Mouse (Mus musculus): ENCODE measurements around the gene Gmnn.

The Gmnn gene

DNA sequence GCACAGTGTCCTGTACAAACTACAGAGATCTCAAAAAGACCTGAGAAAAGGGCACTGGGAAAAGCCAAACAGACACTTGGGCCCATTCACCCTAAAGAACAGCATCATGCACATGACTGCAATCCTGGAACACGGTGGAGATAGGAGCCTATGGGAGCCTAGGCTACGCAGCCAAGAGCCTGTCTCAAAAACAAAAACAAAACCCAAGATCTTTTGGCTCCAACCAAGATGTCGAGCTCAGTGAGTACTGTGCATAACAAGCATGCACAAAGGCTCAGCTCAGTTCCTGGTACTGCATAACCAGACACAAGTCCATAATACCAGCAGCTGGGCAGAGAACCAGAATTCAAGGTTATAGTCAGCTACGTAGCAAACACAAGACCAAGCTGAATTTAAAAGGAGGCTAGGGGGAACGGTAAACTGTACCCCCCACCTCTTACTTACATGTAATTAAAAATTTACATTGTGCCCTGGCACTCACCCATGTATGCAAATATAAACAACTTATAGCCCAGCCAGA, 1.3 kb downstream of the Gmnn start:
- no peak for DNase-seq

DNA sequence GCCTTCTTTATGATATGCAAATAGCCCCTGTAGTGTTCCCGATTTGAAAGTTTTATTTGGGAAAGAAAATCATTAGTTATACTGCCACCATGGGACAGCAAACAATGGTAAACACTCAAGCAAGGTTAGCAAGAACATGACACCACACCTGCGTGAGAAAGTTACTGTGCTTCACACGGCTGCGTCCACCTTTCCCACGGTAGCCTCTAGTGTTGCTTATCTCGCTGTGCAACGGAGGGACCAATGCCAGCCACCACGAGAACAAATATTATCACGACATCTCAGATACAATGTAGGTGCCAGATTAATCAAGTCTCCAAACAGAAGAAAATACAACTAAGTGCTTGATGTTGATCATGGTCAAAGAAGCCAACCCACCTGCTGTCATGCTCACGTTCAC, 2.3 kb downstream of the Gmnn start:
- DNase-seq: no peak

DNA sequence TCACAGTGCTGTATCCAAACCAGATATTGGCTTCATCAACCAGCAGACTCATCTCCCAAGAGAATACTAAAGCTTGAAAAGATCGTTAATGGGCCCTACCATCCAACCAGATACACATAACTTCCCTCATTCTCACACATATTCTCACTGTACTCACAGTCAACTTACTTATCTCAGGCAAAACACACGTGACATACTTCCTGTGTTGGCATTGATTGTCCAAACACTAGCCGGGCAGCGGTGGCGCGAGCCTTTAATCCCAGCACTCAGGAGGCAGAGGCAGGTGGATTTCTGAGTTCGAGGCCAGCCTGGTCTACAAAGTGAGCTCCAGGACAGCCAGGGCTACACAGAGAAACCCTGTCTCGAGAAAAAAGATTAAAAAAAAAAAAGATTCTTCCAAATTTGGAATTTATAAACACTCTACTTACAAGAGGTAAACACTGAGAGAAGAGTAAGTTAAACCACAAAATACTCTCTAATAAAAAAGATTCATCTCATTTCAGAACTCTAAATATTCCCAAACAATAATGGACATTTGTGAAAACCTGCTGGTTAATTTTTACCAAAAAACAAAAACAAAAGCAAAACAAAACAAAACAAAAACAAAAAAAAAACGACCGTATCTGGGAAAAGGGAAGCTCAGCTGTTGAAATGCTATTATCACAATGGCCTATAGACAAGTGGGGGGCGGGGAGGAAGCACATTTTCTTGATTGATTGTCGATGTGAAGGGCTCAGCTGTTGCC, 3.7 kb downstream of the Gmnn start:
- no peak for DNase-seq

DNA sequence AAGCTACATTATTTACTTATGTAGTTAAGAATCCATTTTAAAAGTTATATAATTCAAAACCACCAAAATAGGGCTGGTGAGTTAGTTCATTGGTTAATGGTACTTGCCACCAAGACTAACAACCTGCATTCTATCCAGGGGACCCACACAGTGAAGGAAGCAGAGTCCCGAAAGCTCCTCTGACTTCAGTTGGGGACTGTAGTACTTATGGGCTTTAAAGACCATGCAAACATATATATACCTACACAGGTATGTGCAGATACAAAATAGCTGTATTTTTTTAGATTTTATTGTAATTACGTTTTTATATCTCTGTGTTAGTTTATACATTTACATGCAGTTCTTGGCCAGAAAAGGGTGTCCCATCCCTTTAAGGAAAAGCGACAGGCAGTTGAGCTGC, 5.0 kb downstream of the Gmnn start:
- no peak for DNase-seq

DNA sequence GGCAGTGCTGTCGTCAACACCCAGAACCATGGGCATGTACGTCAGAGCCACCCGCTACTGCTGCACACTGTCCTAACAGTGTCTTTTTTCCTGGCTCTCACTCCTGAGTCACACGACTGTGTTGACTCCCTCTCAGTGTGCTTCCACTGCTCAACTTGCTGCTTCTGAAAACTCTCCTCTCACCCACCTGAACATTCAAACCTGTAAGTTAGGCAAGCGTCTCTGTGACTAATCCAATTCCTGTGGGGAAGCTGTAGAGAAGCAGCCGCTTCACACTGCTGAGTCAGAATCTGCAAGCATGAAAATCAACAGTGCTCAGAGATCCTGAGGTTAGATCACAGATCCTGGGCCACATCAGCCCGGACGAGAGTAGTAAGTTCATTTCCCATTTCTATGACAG, 10.3 kb downstream of the Gmnn start:
- DNase-seq: no peak

DNA sequence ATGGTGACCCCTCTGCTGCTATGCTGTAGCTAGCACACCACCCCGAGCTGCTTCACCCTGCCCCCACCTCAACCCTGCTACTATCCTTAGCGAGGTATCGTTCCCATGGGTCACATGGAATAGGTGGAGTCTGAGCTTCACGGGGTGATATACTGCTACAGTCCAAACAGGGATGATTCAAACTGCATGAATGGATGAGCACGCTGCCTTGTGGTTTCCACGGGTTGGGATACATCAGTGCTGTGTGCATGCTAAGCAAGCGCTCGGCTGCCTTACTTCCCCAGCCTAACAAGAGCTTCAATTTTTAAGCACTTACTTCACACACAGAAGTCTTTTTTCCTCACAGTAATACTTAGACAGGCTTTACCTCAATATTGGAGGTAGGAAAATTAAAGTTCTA, 10.9 kb downstream of the Gmnn start:
- DNase-seq: no peak

DNA sequence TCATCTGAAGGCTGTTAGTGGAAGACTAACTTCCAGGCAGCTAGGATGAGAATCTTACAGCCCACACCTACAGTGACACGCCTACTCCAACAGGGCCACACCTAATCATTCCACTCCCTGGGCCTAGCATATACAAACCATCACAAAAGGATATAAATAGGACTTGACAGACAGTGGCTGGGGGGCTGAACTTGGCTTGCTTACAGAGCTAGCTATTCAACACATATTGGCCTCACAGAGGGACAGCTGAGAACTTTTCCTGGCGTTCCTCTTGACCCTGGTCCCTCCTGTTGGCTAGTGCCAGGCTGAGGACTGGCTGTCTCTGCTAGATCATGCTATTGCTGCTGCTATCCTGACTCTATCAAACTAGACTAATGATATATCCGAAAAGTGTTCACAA, 13.9 kb downstream of the Gmnn start:
- no peak for DNase-seq

DNA sequence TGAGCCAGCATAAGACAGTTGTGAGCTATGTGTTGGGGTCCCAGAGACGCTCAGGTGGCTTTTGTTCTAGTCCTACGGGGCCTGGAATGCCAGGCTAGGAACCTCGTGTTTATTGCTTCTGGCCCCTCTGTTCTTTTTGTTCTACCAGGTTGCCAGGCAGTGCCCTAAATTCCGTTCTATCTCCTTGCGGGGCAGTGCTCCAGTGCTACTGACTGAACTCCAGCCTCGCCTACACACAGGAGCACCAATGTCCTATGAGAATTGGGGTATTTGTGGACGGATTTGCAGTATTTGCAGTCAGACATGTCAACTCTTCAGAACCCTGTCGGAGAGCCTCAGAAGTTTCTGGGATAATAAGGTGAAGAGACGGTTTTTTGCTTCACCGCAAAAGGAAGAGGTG, 20.7 kb downstream of the Gmnn start, which contains the start of gene Armh2:
TSS of gene Armh2 (plus strand) at position 205 of the 400 bp plus-strand sequence.
- no peak for DNase-seq

DNA sequence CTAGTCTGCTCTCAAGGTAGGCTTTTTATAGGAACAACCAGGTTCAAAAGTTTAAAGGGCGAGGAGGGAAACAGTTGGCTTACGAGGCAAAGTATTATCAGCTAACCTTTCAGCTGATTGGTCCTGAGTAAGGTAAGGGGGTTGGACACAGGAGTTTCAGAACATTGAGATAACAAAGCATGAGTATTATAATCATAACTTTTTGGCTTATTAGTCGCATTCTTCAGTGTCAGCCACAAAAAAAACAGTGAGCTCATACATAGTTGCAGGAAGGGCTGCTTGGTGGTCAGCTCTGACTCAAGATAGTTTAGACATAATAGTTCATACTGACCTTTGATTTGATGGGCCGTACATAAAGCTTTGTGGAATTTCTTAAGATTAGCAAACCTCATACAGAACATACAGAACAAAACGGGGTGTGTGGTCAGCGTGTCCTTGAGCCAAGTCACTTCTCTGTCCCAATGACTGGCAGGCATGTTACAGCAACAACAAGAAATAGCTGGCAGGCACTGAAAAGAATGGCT, 26.1 kb downstream of the Gmnn start:
- DNase-seq: no peak

DNA sequence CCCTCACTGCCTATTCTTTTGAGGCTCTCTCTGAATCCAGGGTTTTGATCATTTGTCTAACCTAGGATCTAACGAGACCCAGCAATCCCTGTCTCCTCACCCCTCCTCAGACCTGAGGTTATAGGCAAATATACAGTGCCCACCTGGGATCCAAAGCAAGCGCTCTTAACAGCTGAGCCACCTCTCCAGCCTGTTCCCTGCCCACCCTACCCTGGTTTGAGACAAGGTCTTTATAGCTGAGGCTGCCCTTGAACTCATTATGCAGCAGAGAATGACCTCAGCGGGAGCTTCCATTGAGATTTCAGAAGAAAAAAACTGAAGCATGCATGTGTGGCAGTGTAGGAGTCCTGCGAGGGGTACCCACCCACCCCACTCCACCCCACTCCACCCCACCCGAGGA, 27.2 kb downstream of the Gmnn start:
- DNase-seq: no peak

DNA sequence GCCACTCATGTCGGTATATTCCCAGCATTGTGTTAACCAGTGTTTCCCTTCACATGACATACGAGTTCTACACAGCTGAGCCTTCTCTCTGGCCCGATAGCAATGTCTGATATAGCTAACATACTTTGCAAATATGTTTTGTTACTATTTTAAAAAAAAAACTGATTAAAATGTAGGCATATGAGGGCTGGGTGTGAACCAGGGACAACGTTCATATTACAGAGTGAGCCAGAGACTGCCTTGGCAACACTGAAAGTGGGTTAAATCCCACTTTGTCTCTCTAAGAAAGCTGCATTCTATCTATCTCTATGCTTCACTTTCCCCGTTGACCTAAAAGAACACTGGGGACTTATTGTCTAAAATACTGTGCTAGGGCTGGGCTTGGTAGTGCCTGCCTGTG, 32.6 kb downstream of the Gmnn start:
- DNase-seq: no peak

DNA sequence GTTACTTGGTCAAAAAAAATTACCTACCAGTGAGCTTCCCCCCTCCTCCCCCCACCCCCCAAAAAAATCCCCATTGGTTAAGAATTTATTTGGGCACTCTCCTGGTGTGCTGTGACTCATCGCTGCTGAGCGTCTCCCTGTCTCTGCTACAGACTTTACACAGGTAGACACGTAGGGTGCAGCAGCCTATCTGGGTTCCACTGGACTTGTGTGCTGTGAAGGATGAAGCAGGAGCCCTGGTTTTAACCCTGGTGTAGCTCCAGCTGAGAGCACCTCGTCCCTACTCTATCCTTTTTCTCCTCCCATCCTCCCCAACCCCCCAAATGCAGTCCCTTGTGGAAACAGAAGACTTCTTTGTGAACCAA, 37.3 kb downstream of the Gmnn start:
- DNase-seq: no peak

DNA sequence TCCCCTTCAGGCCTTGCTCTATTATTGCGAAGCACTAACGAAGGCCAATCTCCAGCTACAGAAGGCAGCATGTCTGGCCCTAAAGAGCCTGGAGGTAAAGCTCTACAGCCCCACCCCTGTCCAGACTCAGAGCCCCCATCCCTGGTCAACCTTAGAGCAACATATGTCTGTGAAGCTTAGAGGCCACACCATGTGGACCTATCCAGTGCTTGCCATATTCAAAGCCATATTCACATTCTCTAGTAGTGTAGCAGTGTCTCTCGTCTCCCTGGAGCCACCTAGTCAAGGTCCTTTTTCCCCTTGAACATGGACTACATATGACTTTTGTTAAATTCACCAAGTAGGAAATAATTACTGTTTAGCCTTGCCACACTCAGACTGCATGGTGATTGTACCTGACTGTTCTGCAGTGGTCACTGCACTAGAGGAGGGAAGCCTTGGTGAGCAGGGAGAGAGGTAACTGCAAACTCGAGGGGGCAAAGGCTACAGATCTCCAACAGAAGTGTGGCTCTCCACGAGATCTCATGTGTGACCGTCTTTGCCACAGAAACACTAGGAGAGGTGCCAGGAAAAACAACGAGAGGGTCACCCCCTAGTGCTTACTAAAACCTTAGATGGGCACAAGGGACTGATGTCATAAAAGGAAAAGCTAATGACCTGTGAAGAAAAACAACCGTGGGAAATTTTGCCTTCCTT, 37.9 kb downstream of the Gmnn start:
- DNase-seq: no peak

DNA sequence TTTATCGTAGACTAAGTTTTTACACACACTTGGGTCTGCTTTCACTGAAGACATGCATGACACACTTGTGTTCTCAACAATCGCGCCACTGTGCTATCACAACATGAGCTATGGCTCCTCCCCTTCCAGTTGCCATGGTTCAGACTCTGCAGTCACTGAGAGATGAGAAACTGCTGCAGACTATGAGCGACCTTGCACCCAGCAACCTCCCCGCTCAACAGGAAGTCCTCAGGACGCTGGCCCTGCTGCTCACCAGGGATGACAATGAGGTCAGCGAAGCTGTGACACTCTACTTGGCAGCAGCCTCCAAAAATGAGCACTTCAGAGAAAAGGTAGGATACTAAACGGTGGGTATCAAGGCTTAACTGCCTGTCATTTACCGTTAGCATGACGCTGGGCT, 40.2 kb downstream of the Gmnn start:
- no peak for DNase-seq

DNA sequence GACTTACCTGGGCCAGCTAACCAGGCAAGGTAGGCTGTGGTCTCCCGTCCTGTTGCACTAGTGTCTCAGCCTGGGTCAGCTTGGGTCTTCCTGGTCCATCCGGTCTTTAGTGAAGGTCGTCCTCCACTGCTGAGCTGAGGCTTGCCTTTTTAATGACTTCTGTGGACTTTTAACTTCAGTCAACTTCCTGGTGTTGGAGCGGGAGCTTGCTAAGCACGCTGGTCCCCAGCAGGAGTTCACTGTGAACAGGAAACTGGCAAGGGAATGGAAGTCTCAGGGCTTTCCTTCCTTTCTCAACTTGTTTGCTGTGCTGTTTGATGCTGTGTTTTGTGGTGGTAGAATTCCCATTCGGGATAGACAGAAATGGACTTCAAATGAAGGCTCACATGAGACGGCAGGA, 44.0 kb downstream of the Gmnn start:
- no peak for DNase-seq

DNA sequence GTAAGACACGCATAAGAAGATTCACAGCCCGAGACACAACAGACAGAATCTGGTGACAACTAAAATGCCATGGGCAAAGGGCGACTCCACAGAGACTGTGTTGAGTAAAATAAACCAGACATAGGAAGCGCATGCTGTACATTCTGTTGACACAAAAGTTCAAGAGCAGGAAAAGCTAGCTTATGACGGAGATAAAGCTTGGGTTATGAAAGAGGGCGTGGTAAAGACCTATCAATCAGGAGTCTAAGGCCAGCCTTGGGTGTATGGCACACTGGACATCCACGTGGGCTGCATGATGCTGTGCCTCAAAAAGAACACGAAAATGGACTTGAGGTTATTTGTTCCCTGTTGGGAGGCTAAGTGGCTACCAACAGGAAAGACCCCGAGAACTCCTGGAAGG, 45.3 kb downstream of the Gmnn start:
- DNase-seq: no peak

DNA sequence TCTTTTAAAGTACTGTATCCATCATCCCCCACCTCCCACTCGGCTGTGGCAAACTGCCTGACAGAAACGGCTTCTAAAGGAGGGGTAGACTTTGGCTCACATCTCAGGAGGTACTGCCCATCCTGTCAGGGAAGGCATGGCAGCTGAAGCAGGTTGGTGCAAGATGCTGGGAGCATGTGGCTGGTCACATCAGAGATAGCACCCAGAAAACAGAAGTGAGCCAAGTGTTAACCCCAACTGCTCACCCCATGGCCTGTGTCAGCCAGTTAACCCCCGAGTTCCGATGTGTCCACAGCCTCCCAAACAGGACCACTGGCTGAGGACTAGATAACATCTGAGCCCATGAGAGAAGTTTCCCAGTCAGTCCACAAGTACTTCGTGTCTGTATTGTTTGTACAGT, 46.1 kb downstream of the Gmnn start:
- DNase-seq: no peak

DNA sequence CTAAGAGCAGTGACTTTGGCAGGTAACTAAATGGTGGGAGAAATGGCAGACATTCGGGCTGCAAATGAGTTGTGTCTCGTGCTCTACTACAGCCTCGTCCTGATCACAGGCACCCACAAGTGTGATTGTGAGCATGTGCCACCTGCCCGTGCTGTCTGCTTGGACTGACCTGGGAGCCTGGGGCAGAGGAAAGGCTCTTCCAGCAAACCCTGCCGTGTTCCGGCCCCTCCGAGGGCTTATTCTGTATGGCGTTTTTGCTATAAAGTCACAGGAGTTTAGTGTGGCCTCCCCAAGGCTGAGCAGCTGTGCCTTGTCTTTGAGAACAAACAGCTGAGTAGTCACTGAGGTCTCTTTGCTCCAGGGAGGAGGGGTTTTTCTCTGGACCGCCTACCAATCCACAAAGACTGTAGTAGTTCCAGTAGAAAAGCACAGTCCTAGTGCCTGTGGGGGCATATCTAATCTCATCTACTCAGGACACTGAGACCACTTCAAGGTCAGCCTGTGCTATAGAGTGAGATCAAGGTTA, 47.3 kb downstream of the Gmnn start:
- no peak for DNase-seq

DNA sequence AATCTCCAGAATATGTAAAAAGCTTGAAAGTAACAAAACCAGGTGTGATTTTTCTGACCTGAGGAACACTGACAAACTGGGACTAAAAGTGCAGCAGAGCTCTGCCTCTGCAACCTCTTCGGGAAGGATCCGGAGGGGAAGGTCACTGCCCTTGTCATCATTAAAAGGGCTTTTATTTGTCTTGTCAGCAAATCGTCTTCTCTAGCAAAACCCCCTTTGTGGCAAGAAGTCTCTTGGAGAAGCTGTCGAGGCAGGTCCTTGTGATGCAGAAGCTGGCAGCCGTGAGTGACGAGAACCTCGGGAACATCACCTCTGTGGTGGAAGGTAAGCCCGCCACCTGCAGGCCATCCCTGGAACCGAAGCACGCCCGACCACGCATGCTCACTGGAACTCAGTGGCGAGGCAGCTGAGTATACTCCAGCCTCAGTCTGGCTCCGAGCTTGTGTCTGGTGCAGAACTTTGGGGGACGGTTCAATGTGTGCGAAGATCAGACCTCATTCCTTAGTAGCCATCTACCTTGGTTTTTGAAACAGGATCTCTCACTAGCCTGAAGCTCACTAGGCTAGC, 48.2 kb downstream of the Gmnn start:
- peak; percentile 79 to 84 for DNase-seq

DNA sequence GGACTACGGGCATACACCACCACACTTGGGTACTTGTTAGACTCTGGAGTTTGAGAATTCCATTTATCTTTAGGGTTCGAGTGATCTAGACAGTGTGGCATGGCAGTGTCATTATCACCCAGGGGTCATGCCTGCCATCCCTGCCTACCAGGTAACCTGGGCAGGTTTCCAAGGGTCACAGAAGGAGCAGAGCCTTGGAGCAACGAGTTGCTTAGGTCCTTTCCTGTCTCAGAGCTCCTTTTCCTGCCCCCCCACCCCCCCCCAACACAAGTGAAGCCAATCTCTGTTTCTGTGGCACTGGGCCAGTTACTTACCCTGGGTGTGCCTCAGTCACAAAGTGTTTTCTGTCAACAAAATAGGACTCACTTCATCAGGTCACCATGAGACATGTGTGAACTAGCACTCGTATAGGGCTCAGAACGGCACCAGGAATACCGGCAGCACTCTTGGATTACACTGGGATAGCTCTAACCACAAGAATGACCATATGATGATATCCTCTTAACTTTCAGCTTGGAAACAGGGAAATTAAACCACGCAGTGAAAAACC, 49.1 kb downstream of the Gmnn start:
- no peak for DNase-seq

DNA sequence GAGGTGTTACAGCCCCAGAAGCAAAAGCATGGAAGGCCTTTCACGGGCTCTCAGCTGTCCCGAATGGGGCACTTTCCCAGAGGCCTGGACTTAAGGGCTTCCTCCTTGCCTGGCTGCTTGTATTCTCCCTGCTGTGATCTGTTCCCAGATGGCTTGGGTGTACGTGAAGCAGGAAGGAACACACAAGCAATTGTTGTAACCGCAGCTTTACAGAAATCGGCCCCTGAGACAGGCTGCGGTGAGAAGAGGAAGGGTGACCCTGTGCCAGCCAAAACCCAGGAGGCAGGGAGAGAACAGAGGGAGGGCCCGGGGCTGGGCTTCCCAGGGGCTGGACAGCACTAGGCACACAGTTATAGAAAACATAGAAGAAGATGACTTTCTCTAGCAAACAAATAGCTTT, 50.8 kb downstream of the Gmnn start:
- peak in 1 of 2 experiments; percentile 38 for DNase-seq

DNA sequence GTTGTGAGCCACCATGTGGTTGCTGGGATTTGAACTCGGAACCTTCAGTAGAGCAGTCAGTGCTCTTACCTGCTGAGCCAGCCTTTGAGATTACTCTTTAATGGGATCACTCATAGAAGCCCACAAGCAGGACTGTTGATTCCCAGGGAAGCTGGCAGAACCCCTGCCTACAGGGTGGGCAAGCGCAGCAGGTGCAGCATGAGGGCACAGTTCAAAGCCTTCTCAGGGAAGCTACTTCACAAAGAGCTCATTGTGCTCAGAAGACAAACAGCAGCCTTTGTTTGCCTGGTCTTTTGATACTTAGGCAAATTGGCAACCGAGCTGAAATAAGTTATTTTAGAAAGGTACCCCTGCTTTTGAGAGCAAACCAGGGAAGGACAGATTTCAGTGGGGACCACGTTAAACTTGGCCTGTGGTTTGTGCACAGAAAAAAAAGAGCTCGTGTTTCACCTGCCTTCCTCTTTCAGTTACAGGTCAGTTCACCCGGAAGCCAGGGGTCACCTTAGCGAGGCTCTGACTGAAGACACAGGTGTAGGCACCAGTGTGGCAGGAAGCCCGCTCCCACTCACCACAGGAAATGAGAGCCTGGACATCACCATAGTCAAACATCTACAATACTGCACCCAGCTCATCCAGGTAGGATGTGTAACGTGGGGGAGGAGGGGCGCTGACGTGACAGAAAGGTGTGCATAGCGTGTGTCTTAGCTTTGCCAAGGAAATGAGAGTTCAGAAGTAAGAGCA, 51.9 kb downstream of the Gmnn start:
- DNase-seq: peak; percentile 38 to 49

DNA sequence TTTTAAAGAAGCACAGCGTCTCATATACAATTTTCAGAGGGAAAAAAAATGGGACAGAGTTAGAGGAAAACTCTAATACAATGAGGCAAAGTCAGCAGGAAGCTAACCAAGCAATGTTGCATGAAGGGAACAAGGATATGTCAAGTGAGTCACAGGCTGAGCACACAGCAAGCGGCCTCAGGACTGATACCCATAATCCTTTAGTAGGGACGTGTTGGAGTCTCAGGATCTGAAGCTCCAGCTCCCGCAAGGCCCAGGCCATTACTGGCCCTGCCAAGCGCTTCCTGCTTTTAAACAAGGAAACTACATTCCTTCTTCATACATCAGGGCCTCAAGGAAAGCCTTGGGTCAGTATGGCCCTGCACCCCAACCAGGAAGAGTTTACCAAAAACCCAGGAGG, 59.6 kb downstream of the Gmnn start:
- no peak for DNase-seq
